Mouse (Mus musculus) embryonic facial prominence, embryonic 13.5 days (tissue): ENCODE data around the gene A830005F24Rik. TPM values are rescaled to one million over a fixed set of nuclear protein-coding genes. Genes with fewer than 3 reads are reported as not detected.

Experiments used
- ATAC-seq: fragments of 200-750 bp; cut with Nextera tagmentation; 2 replicates; pipeline ENCODE4 v1.8.0; 2017; ENCODE audit warnings: low read depth; ENCODE audit not compliant: insufficient number of reproducible peaks, insufficient read depth, low FRiP score, low TSS enrichment
- H3K27ac ChIP-seq: fragments of 300-500 bp; sonication (generic); 2 replicates; pipeline ENCODE4 v1.5.1; 2015; ENCODE audit warnings: moderate library complexity, mild to moderate bottlenecking, inconsistent platforms
- H3K27me3 ChIP-seq: fragments of 300-500 bp; sonication (generic); 2 replicates; pipeline ENCODE4 v1.6.1; 2015; ENCODE audit warnings: mild to moderate bottlenecking, inconsistent platforms
- H3K36me3 ChIP-seq: fragments of 300-500 bp; sonication (generic); 2 replicates; pipeline ENCODE4 v1.6.1; 2015; ENCODE audit warnings: mild to moderate bottlenecking, inconsistent platforms
- H3K4me1 ChIP-seq: fragments of 300-500 bp; sonication (generic); 2 replicates; pipeline ENCODE4 v1.6.1; 2015; ENCODE audit warnings: inconsistent platforms
- H3K4me2 ChIP-seq: fragments of 300-500 bp; sonication (generic); 2 replicates; pipeline ENCODE4 v1.6.1; 2015; ENCODE audit warnings: moderate library complexity, mild to moderate bottlenecking, inconsistent platforms
- H3K4me3 ChIP-seq: fragments of 300-500 bp; sonication (generic); 2 replicates; pipeline ENCODE4 v1.5.1; 2015; ENCODE audit warnings: mild to moderate bottlenecking, inconsistent platforms
- H3K9ac ChIP-seq: fragments of 300-500 bp; sonication (generic); 2 replicates; pipeline ENCODE4 v1.6.1; 2015; ENCODE audit warnings: mild to moderate bottlenecking, inconsistent platforms
- H3K9me3 ChIP-seq: fragments of 300-500 bp; sonication (generic); 2 replicates; pipeline ENCODE4 v1.6.1; 2016; ENCODE audit warnings: inconsistent platforms
- WGBS: fragments of 180-500 bp; shearing (Covaris S2); methylation state at CpG from one replicate; pipeline ENCODE4 v1.1.7; 2015; ENCODE audit warnings: mixed read lengths; 5-methylcytosine and 5-hydroxymethylcytosine counted together
- polyA plus RNA-seq: library from polyadenylated mRNA; unstranded; fragments of >200 nt; fragmentation: Nextera tagmentation; extraction: Ambion mirVana; gene quantifications from 2 replicates; pipeline ENCODE4 v1.2.1, GENCODE M21; 2015

The A830005F24Rik gene
- polyA plus RNA-seq = 2.7 and 3.3 TPM in 2 replicates

DNA sequence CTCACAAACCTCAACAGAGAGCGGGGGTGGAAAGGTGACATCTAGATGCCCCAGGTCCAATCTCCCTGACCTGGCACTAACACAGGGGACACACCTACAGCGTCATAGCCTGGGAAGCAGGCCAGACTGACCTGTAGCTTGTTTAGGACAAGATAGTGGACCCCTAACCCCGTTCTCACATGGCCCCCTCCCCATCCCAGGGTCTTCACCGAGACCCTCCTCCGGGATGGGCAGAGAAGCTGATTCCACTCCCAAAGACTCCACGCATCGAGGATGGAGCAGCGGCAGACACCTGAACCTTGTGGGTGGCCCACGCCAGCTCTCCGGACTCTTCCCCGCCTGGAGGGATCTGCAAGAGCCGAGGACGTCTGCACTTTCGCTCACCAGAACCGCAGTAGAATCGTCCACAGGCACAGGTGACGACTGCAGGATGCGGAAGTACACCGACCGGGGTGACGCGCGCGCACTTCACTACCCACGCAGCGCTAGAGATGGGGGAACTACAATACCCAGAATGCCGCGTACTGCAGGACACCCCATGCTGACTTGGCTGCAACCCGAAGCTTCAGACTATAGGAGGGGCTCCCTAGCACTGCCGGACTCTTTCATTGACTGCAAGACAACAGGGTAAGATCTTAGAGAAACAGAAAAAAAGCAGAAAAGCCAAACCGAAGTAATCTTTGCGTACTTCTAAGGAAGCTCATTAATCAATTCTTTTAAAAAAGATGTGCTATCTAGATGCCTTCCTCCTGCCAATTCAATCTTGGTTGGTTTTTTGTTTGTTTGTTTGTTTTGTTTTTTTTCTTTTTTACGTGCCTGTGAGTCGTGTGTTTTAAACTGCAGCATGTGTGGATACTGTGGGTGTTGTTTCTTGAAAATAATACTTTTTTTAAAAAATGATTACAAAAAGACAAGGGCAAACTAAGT is at the start of gene A830005F24Rik, which contains the start of gene Zfp169:
A830005F24Rik (plus strand) TSS at position 568 of the 927 bp plus-strand sequence.
Zfp169 (minus strand) TSS at position 449 of the 927 bp plus-strand sequence.
- H3K4me3 ChIP-seq = peak within 1 kb of the TSS; percentile 88

DNA sequence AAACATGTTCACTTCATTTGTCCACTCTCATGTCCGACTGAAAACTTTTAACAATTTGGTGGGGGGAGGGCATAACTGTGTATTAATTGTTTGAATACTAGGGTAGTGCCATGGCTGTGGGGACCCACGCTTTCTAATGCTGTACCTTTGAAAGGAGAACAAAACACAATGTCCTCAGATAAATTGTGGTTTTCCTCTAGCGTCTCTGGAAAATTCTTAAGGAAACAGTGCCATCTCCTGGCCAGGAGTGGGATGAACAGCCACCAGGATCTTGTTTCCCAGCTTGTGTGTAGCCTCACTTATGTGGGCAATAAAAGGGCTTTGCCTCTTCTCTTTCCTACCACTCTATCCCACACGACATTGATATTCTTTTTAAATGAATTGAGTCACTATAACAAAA is 49.2 kb upstream of the A830005F24Rik start:
- peaks cover 11% of the 10 kb centered on the region for H3K27me3 ChIP-seq
- no peaks in the 10 kb centered on the region for H3K9me3 ChIP-seq
- no peak overlapping the region for H3K27ac ChIP-seq
- 13% methylated on average over 4 of the region's 4 CpGs for WGBS
- no peak overlapping the region for H3K9ac ChIP-seq
- no peaks in the 10 kb centered on the region for H3K36me3 ChIP-seq
- no peak overlapping the region for H3K4me2 ChIP-seq
- H3K4me1 ChIP-seq = 0 out of 2 replicates have a peak, but pooled peaks cover 7% of the 10 kb centered on the region
- H3K4me3 ChIP-seq = no peak overlapping the region
- ATAC-seq = no peak

More for the DNA sequence above, at the start of gene A830005F24Rik, which contains the start of gene Zfp169:
- Histone ChIP-seq H3K27ac (0 out of 2 replicates have a peak within 1 kb of the TSS, but pooled peaks have one; percentile 55), H3K27me3 (no peaks in the 10 kb centered on the region), H3K4me1 (peaks cover 9% of the 10 kb centered on the region), H3K9me3 (no peaks in the 10 kb centered on the region), H3K36me3 (no peaks in the 10 kb centered on the region), H3K9ac (peak within 1 kb of the TSS; percentile 87), H3K4me2 (peak within 1 kb of the TSS; percentile 72)
- ATAC-seq = peak; percentile 97
- 2% methylated on average over 34 of the region's 34 CpGs for WGBS

GRCm38 (mm10) chr13:48466186-48466585 is 47.2 kb upstream of the A830005F24Rik start:
- Histone ChIP-seq H3K27ac (no peak overlapping the region), H3K4me3 (no peak overlapping the region), H3K36me3 (no peaks in the 10 kb centered on the region), H3K27me3 (peaks cover 11% of the 10 kb centered on the region), H3K9ac (no peak overlapping the region), H3K9me3 (no peaks in the 10 kb centered on the region), H3K4me2 (no peak overlapping the region), H3K4me1 (0 out of 2 replicates have a peak, but pooled peaks cover 7% of the 10 kb centered on the region)
- no peak for ATAC-seq
- 65% methylated on average over 10 of the region's 10 CpGs for WGBS

DNA sequence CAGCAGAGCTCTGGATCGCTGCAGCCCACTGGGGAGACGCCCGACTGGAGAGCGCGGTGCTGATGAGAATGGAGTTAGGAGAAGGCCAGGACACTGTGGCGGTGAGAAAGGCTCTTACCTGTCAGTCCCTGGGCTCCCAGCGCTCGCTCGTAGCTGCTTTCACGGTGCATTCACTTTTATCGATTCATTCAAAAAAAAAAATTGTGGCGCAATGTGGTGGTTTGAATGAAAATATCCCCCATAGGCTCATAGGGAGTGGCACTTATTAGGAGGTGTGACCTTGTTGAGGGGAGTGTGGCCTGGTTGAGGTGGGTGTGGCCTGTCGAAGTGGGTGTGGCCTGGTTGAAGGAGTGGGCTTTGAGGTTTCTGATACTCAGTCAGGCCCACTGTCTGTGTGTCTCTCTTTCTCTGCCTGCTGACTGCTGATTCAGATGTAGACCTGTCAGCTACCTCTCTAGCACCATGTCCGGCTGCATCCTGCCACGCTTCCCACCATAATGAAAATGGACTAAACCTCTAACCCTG is 44.7 kb upstream of the A830005F24Rik start:
- H3K9ac ChIP-seq = no peak overlapping the region
- H3K4me1 ChIP-seq = 0 out of 2 replicates have a peak, but pooled peaks cover 7% of the 10 kb centered on the region
- H3K27ac ChIP-seq = no peak overlapping the region
- H3K4me2 ChIP-seq = no peak overlapping the region
- no peak overlapping the region for H3K4me3 ChIP-seq
- no peak for ATAC-seq
- H3K9me3 ChIP-seq = no peaks in the 10 kb centered on the region
- 67% methylated on average over 15 of the region's 15 CpGs for WGBS
- H3K36me3 ChIP-seq = no peaks in the 10 kb centered on the region
- H3K27me3 ChIP-seq = peaks cover 11% of the 10 kb centered on the region

GRCm38 (mm10) chr13:48483606-48484005 is 29.8 kb upstream of the A830005F24Rik start:
- no peak for ATAC-seq
- no peak overlapping the region for H3K9ac ChIP-seq
- H3K4me3 ChIP-seq = no peak overlapping the region
- H3K27ac ChIP-seq = no peak overlapping the region
- H3K4me1 ChIP-seq = no peaks in the 10 kb centered on the region
- no peaks in the 10 kb centered on the region for H3K27me3 ChIP-seq
- WGBS = 89% methylated on average over 4 of the region's 4 CpGs
- H3K4me2 ChIP-seq = no peak overlapping the region
- H3K9me3 ChIP-seq = no peaks in the 10 kb centered on the region
- peaks cover 19% of the 10 kb centered on the region for H3K36me3 ChIP-seq

- WGBS = 92% methylated on average over 35 of the region's 35 CpGs
- Histone ChIP-seq H3K4me3 (no peak overlapping the region), H3K36me3 (peaks cover 70% of the 10 kb centered on the region)
Observed at GRCm38 (mm10) chr13:48490396-48491182, 22.8 kb upstream of the A830005F24Rik start.

GRCm38 (mm10) chr13:48493183-48493582 is 20.2 kb upstream of the A830005F24Rik start:
- peaks cover 7% of the 10 kb centered on the region; the same call in 1 of the 2 replicates for H3K4me1 ChIP-seq
- no peak overlapping the region for H3K4me3 ChIP-seq
- WGBS = 60% methylated on average over 5 of the region's 5 CpGs
- H3K9ac ChIP-seq = no peak overlapping the region
- no peaks in the 10 kb centered on the region for H3K27me3 ChIP-seq
- H3K9me3 ChIP-seq = peaks cover 5% of the 10 kb centered on the region; the same call in 1 of the 2 replicates
- H3K4me2 ChIP-seq = no peak overlapping the region
- no peak overlapping the region for H3K27ac ChIP-seq
- H3K36me3 ChIP-seq = peaks cover 76% of the 10 kb centered on the region
- ATAC-seq = no peak

More at GRCm38 (mm10) chr13:48490396-48491182, 22.8 kb upstream of the A830005F24Rik start:
- Histone ChIP-seq H3K4me2 (no peak overlapping the region), H3K4me1 (no peaks in the 10 kb centered on the region), H3K9me3 (peaks cover 5% of the 10 kb centered on the region; the same call in 1 of the 2 replicates), H3K27ac (no peak overlapping the region), H3K9ac (no peak overlapping the region), H3K27me3 (no peaks in the 10 kb centered on the region)
- no peak for ATAC-seq

DNA sequence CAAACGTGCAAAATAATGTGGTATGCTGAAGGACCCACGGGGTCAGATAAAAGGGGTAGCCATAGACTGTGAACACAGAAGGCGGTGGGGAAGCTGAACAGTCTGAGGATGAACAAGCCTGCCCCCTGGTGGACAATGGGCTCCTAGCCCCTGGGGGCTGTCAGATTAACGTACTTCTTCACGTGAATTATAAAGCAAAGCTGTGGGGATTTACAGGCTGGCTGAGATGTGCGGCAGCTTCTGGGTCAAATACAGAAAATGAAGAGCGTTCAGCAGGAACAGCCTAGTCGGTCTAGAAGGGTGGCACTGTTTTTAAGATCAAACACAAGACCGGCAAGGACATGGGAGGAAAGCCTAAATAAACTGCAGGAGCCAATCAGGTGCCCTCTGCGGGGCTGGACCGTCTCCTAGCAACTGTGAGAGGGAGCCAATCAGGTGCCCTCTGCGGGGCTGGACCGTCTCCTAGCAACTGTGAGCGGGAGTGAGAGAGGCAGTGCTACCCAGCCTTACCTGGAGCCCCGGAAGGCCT is 15.6 kb upstream of the A830005F24Rik start:
- H3K4me3 ChIP-seq = peak overlapping the region; percentile 11; the same call in 1 of the 2 replicates
- WGBS = 13% methylated on average over 15 of the region's 15 CpGs

GRCm38 (mm10) chr13:48498676-48499075 is 14.7 kb upstream of the A830005F24Rik start:
- 0 out of 2 replicates have a peak, but pooled peaks have one; percentile 6 for ATAC-seq
- whole genome bisulfite sequencing = 44% methylated on average over 4 of the region's 4 CpGs
- Histone ChIP-seq H3K4me1 (peaks cover 7% of the 10 kb centered on the region; the same call in 1 of the 2 replicates), H3K4me2 (no peak overlapping the region), H3K27me3 (no peaks in the 10 kb centered on the region), H3K27ac (0 out of 2 replicates have a peak overlapping the region, but pooled peaks have one; percentile 19), H3K9ac (no peak overlapping the region), H3K9me3 (peaks cover 5% of the 10 kb centered on the region; the same call in 1 of the 2 replicates), H3K4me3 (no peak overlapping the region), H3K36me3 (peaks cover 48% of the 10 kb centered on the region)

More for the DNA sequence above, 15.6 kb upstream of the A830005F24Rik start:
- Histone ChIP-seq H3K9me3 (peaks cover 5% of the 10 kb centered on the region; the same call in 1 of the 2 replicates), H3K9ac (no peak overlapping the region), H3K4me2 (no peak overlapping the region), H3K27ac (no peak overlapping the region), H3K36me3 (peaks cover 43% of the 10 kb centered on the region), H3K27me3 (no peaks in the 10 kb centered on the region), H3K4me1 (peaks cover 7% of the 10 kb centered on the region; the same call in 1 of the 2 replicates)
- ATAC-seq = peak; percentile 71; the same call in 1 of the 2 replicates

- H3K36me3 ChIP-seq = peaks cover 47% of the 10 kb centered on the region
- no peak overlapping the region for H3K4me3 ChIP-seq
- no peaks in the 10 kb centered on the region for H3K27me3 ChIP-seq
- no peak overlapping the region for H3K9ac ChIP-seq
- no peaks in the 10 kb centered on the region for H3K9me3 ChIP-seq
- ATAC-seq = no peak
- peaks cover 6% of the 10 kb centered on the region; the same call in 1 of the 2 replicates for H3K4me1 ChIP-seq
- 85% methylated on average over 5 of the region's 5 CpGs for WGBS
- no peak overlapping the region for H3K27ac ChIP-seq
- H3K4me2 ChIP-seq = no peak overlapping the region
Observed at GRCm38 (mm10) chr13:48502422-48502821, 10.9 kb upstream of the A830005F24Rik start.
